Mouse (Mus musculus) thymus, adult 2 months (tissue): Measurements from ENCODE around the gene Cntnap1.

ENCODE experiments used
- CTCF ChIP-seq: fragments of 200-500 bp; IDR thresholded peaks from 2 replicates; pipeline ENCODE4 v1.5.1; 2012; ENCODE audit warnings: mild to moderate bottlenecking, control low read depth, low read length, moderate library complexity, borderline replicate concordance; ENCODE audit not compliant: control insufficient read depth, poor library complexity, insufficient read depth; ENCODE audit errors: extremely low read depth
- POLR2A ChIP-seq: fragments of 200-500 bp; IDR thresholded peaks from 2 replicates; pipeline ENCODE4 v1.6.1; 2012; ENCODE audit warnings: mild to moderate bottlenecking, low read length, control low read depth, moderate library complexity; ENCODE audit not compliant: control insufficient read depth, poor library complexity, insufficient read depth; ENCODE audit errors: extremely low read depth

GRCm38 (mm10) chr11:101185441-101185840 lies 15.1 kb downstream of the Cntnap1 start:
- TF ChIP-seq CTCF (no peak), POLR2A (no peak)
